Mouse (Mus musculus) intestine, embryonic 16.5 days (tissue): ENCODE data around the gene Zbed3. TPM values are rescaled to one million over a fixed set of nuclear protein-coding genes. Genes with fewer than 3 reads are reported as not detected.

Experiments used
- ATAC-seq: fragments of 200-750 bp; cut with Nextera tagmentation; 2 replicates; pipeline ENCODE4 v1.8.0; 2017; ENCODE audit warnings: moderate TSS enrichment, moderate library complexity
- H3K27ac ChIP-seq: fragments of 300-500 bp; sonication (generic); 2 replicates; pipeline ENCODE4 v1.5.1; 2014; ENCODE audit warnings: mild to moderate bottlenecking, low read length
- H3K27me3 ChIP-seq: fragments of 300-500 bp; sonication (generic); replicated peaks from 2 replicates; pipeline ENCODE4 v1.6.1; 2014; ENCODE audit warnings: low read length, control low read depth, mixed read lengths; ENCODE audit not compliant: control insufficient read depth, insufficient read depth
- H3K36me3 ChIP-seq: fragments of 300-500 bp; sonication (generic); 2 replicates; pipeline ENCODE4 v1.6.1; 2014; ENCODE audit warnings: low read length, control low read depth; ENCODE audit not compliant: control insufficient read depth, insufficient read depth
- H3K4me1 ChIP-seq: fragments of 300-500 bp; sonication (generic); 2 replicates; pipeline ENCODE4 v1.6.1; 2014; ENCODE audit warnings: low read length, control low read depth, mixed read lengths; ENCODE audit not compliant: control insufficient read depth, insufficient read depth
- H3K4me2 ChIP-seq: fragments of 300-500 bp; sonication (generic); 2 replicates; pipeline ENCODE4 v1.6.1; 2014; ENCODE audit warnings: low read depth, low read length, control low read depth
- H3K4me3 ChIP-seq: fragments of 300-500 bp; sonication (generic); 2 replicates; pipeline ENCODE4 v1.5.1; 2014; ENCODE audit warnings: mild to moderate bottlenecking, low read length
- H3K9ac ChIP-seq: fragments of 300-500 bp; sonication (generic); 2 replicates; pipeline ENCODE4 v1.6.1; 2014; ENCODE audit warnings: low read depth, low read length
- H3K9me3 ChIP-seq: fragments of 300-500 bp; sonication (generic); 2 replicates; pipeline ENCODE4 v1.6.1; 2016; ENCODE audit warnings: low read length, control low read depth; ENCODE audit not compliant: control insufficient read depth
- WGBS: fragments of 180-500 bp; shearing (Covaris S2); extraction: QIAGEN DNeasy Blood & Tissue Kit; methylation state at CpG from one replicate; pipeline ENCODE4 v1.1.7; 2014; 5-methylcytosine and 5-hydroxymethylcytosine counted together
- polyA plus RNA-seq: library from polyadenylated mRNA; unstranded; fragments of >200 nt; fragmentation: Nextera tagmentation; extraction: Ambion mirVana; gene quantifications from 2 replicates; pipeline ENCODE4 v1.2.1, GENCODE M21; 2015

Zbed3 gene
- 38.5 and 43.4 TPM in 2 replicates for polyA plus RNA-seq

DNA sequence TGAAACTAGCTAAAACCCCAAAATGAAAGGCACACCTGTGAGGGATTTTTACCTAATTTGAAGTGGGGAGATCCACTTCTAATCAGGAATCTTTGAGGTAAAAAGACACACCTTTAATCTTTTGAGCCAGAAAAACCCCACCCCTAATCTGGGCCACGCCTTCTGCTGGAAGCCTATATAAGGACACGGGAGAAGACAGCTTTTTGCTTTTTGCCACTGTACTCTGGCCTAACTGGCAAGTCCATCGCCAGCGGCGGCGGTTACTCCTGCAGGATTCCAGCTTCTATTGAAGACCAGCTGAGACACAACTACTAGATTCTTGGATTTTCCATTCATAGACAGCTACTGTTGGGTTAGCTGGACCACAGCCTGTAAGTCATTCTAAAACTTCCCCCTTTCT, at the start of gene Zbed3:
TSS of gene Zbed3 (plus strand) at position 213 of the 400 bp plus-strand sequence.
- WGBS: 91% methylated on average over 6 of the region's 6 CpGs
- peak within 1 kb of the TSS; percentile 89 for H3K4me3 ChIP-seq
- H3K4me1 ChIP-seq: peaks cover 12% of the 10 kb centered on the region
- peak within 1 kb of the TSS; percentile 98 for H3K9ac ChIP-seq
- no peak for ATAC-seq
- no peaks in the 10 kb centered on the region for H3K27me3 ChIP-seq
- peak within 1 kb of the TSS; percentile 100 for H3K27ac ChIP-seq
- no peaks in the 10 kb centered on the region for H3K9me3 ChIP-seq
- H3K36me3 ChIP-seq: no peaks in the 10 kb centered on the region
- H3K4me2 ChIP-seq: peak within 1 kb of the TSS; percentile 80

DNA sequence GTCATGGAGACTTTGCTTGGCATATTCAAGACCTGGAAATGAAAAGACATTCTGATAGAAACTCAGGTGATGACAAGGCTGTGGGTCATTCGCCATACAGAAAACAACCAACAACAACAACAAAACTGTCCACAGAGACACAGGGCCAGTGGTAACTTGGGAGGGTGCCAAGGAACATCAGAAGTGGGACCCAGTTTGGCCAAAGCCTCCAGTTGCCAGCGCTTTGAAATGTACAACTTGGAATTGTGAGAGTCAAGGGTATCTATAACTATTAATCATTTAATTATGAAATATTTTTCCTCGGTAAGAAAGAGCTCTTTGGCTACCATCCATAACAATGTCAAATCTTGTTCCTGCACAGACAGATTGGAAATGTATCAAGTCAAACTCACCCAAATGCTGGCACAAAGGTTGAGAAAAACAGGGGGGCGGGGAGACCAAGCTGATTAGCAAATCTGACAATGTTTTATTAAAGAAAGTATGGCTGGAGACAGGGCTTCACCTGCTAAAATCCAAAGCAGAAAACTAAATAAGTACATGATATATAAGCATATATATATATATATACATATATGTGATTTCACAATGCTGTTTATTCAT, 44.9 kb upstream of the Zbed3 start:
- Histone ChIP-seq H3K27me3 (no peaks in the 10 kb centered on the region), H3K4me2 (no peak overlapping the region), H3K9me3 (no peaks in the 10 kb centered on the region), H3K4me3 (no peak overlapping the region), H3K27ac (no peak overlapping the region), H3K9ac (no peak overlapping the region), H3K4me1 (peaks cover 2% of the 10 kb centered on the region; the same call in 1 of the 2 replicates), H3K36me3 (no peaks in the 10 kb centered on the region)
- ATAC-seq: no peak
- WGBS: 85% methylated on average over 4 of the region's 4 CpGs

DNA sequence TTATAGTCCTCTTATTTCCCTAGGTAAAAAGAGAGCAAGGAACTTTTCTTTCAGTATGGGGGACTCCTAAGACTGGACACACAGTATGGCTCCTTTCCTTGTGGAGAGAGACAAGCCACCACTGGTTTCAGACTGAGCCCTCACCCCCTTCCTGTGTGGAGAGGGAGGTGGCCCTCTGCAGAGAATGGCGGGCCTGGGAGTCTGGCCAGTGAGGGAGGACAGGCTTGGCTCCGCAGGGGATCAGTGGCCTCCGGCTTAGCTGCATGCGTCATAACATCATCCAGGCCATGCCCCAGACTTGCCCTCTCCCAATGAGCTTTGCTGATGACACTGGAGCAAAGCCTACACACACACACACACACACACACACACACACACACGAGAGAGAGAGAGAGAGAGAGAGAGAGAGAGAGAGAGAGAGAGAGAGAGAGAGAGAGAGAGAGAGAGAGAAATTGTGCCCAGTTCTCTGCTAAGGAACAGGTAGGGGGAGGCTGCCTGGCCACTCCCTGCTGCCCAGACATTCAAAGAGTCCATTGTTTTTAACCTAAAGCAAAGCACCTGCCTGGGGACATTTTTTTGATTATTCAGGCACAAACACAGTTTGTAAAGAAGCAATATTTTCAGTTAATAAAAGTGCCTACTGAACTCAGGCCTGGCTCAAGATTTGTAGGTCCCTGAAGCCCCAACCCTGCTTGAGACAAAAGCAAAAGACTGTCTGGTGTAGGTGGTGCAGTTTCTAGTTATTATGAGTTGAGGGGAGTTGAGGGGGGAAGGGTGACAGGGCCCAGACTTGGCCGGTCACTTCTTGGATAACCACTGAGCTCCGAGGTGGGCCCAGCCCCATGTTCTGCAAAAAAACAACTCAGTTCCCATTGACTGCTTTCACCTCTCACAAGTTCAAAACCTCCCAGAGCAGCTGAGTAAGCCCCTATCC, 41.4 kb upstream of the Zbed3 start:
- Histone ChIP-seq H3K27me3 (no peaks in the 10 kb centered on the region), H3K27ac (no peak overlapping the region), H3K36me3 (no peaks in the 10 kb centered on the region), H3K4me1 (peaks cover 2% of the 10 kb centered on the region; the same call in 1 of the 2 replicates), H3K4me3 (no peak overlapping the region), H3K9me3 (no peaks in the 10 kb centered on the region), H3K9ac (no peak overlapping the region), H3K4me2 (no peak overlapping the region)
- peak; percentile 68 for ATAC-seq
- WGBS: 31% methylated on average over 6 of the region's 7 CpGs

DNA sequence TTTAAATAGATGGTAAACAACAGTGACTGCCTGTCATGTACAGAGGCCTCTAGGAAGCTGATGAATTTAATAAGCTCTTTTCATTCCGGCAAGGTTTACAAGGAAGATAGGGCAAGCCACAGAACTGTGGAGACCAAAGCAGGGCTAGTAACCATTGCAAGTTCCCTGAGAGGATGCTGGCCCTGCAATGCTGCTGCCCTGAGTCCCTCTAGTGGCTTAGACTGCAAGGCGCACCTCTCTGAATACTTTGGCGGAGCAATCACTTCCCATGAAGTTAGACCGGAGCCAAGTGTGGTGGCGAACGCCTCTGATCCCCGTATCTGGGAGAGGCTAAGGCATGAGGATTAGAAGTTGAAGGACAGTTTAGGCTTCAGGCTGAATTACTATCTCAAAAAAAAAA, 36.4 kb upstream of the Zbed3 start:
- H3K27me3 ChIP-seq: no peaks in the 10 kb centered on the region
- H3K9me3 ChIP-seq: no peaks in the 10 kb centered on the region
- no peak overlapping the region for H3K4me2 ChIP-seq
- WGBS: 4% methylated on average over 7 of the region's 7 CpGs
- no peaks in the 10 kb centered on the region for H3K4me1 ChIP-seq
- H3K4me3 ChIP-seq: no peak overlapping the region
- H3K36me3 ChIP-seq: no peaks in the 10 kb centered on the region
- ATAC-seq: peak; percentile 83
- no peak overlapping the region for H3K9ac ChIP-seq
- no peak overlapping the region for H3K27ac ChIP-seq

DNA sequence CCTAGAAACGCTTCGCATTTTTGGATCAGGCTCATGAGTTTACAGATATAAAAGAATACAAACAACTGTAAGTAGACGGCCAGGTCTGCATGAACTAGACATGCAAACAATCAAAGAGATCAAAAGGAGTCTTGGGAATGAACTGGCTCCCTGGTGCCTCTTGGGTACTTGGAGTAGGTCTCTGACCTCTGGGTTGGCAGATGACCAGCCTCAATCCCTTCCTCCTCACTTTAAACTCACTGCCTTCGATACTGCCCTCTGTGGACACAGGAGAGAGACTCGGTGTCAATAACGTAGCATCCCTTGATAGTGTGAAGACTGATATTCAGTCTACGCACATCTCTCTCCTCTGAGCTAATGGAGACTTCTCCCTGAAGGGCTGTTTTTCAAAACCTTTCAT, 35.4 kb upstream of the Zbed3 start:
- 75% methylated on average over 7 of the region's 7 CpGs for WGBS
- no peaks in the 10 kb centered on the region for H3K9me3 ChIP-seq
- no peaks in the 10 kb centered on the region for H3K4me1 ChIP-seq
- H3K9ac ChIP-seq: no peak overlapping the region
- H3K36me3 ChIP-seq: no peaks in the 10 kb centered on the region
- ATAC-seq: no peak
- no peak overlapping the region for H3K4me2 ChIP-seq
- H3K27me3 ChIP-seq: no peaks in the 10 kb centered on the region
- no peak overlapping the region for H3K27ac ChIP-seq
- H3K4me3 ChIP-seq: no peak overlapping the region

DNA sequence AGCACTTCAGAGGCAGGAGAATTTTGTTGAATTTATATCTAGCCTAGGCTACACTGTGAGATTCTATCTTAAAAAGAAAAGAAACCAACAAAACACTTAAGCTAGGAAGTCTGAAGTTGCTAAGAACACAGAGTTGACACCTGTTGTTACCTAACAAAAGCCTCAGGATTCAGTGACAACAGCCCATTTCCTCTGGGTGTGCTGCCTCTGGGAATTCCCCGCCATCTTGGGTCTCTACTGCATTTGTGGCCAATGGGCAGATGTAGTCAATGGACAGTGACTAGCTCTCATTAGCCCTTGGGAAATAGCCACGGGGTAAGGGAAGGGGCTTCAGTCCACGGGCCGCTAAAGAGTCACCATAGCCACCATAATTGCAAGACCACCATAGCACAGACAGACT, 31.4 kb upstream of the Zbed3 start:
- H3K27me3 ChIP-seq: no peaks in the 10 kb centered on the region
- H3K27ac ChIP-seq: no peak overlapping the region
- WGBS: 79% methylated on average over 4 of the region's 4 CpGs

DNA sequence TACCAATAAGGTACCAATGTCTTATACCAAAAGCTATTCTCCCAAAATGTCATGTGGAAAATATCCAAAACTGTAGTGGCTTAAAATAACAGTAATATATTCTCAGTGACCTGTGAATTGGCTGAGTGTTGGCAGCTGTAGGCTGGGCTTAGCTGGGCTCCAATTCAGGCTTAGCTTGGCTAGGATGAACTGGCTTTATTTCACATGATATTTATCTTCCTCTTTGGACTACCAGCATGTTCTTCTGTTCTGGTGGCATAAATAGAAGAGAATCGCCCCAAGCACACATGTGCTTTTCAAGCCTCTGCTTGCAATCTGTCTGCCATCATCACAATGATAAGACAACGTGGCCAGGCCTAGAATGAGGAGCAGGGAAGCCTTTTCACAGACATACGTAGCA, 23.5 kb upstream of the Zbed3 start:
- Histone ChIP-seq H3K4me1 (no peaks in the 10 kb centered on the region), H3K27me3 (no peaks in the 10 kb centered on the region), H3K36me3 (no peaks in the 10 kb centered on the region), H3K9ac (no peak overlapping the region), H3K9me3 (no peaks in the 10 kb centered on the region), H3K4me2 (no peak overlapping the region), H3K4me3 (no peak overlapping the region), H3K27ac (no peak overlapping the region)
- 60% methylated on average over 3 of the region's 3 CpGs for WGBS
- no peak for ATAC-seq

More for the DNA sequence above, 31.4 kb upstream of the Zbed3 start:
- no peak overlapping the region for H3K4me2 ChIP-seq
- no peak overlapping the region for H3K9ac ChIP-seq
- no peak overlapping the region for H3K4me3 ChIP-seq
- H3K9me3 ChIP-seq: no peaks in the 10 kb centered on the region
- H3K4me1 ChIP-seq: no peaks in the 10 kb centered on the region
- no peaks in the 10 kb centered on the region for H3K36me3 ChIP-seq
- no peak for ATAC-seq

DNA sequence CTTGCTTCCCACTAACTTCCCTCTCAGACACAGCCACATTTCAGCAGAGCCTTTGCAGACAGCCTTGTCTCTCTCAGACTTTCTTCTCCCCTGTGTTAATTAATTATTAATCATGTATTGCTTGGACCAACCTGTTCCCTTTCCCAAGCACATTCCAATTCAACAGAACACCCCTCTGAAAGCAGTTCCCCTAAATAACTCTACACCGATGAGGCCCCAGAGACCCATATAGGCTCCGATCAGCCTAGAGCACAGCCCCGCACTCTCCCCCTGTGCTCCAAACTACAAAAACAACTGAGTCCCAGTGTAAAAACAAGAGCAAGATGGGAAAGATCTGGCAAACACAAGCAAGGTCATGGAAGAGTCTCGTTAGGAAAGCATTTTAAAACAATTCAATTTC, 16.8 kb upstream of the Zbed3 start:
- Histone ChIP-seq H3K4me3 (no peak overlapping the region), H3K9me3 (no peaks in the 10 kb centered on the region), H3K4me1 (no peaks in the 10 kb centered on the region), H3K27me3 (no peaks in the 10 kb centered on the region), H3K4me2 (no peak overlapping the region), H3K9ac (no peak overlapping the region), H3K27ac (no peak overlapping the region), H3K36me3 (no peaks in the 10 kb centered on the region)
- peak; percentile 11; the same call in 1 of the 2 replicates for ATAC-seq
- WGBS: 48% methylated on average over 4 of the region's 4 CpGs

DNA sequence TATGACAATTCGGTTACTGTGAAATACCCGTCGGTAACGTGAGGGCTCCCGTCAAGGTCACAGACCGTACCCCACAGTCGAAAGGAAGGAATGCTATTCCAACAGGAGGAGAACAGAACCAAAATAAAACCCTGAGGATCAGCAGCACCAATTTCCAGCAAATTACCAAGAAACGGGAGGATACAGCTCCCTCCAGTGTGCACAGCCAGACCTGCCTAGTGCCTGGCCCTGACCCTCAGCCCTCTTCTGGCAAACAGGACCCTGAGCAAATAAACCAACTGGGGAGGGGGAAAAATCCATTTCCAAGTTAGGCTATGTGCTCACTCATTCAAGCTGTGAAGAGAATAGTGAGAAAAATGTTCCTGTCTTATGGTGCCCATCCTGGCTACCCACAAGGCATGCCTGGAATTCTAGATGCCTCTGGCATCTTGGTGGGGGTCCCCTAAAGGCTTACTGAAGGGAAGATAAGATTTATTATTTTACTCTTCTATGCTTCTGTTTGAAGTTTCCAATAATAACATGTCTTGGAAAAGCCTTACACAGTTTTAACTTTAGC, 16.2 kb upstream of the Zbed3 start:
- H3K27me3 ChIP-seq: no peaks in the 10 kb centered on the region
- no peak overlapping the region for H3K4me2 ChIP-seq
- no peaks in the 10 kb centered on the region for H3K9me3 ChIP-seq
- ATAC-seq: no peak
- H3K27ac ChIP-seq: no peak overlapping the region
- no peaks in the 10 kb centered on the region for H3K4me1 ChIP-seq
- 63% methylated on average over 8 of the region's 8 CpGs for WGBS
- H3K4me3 ChIP-seq: no peak overlapping the region
- no peak overlapping the region for H3K9ac ChIP-seq
- no peaks in the 10 kb centered on the region for H3K36me3 ChIP-seq
